Mouse (Mus musculus) G1E (cell line): Measurements from ENCODE around the gene Gm20532.

Source experiments
- CTCF ChIP-seq: IDR thresholded peaks from 2 replicates; pipeline ENCODE4 v1.5.1; 2012; ENCODE audit warnings: low read depth, low read length, inconsistent platforms, mixed read lengths
- GATA1 ChIP-seq: IDR thresholded peaks from 2 replicates; pipeline ENCODE4 v1.6.1; 2012; ENCODE audit warnings: borderline replicate concordance, low read length, inconsistent platforms, mixed read lengths
- GATA2 ChIP-seq: IDR thresholded peaks from 2 replicates; pipeline ENCODE4 v1.6.1; 2012; ENCODE audit warnings: low read depth, low read length, inconsistent platforms, borderline replicate concordance
- TAL1 ChIP-seq: conservative IDR thresholded peaks from 2 replicates; pipeline ENCODE4 v1.6.1; 2012; ENCODE audit warnings: low read depth, low read length, inconsistent platforms, mixed read lengths

- TF ChIP-seq CTCF (no peak), GATA2 (no peak), GATA1 (no peak), TAL1 (no peak)
These were observed 75.5 kb downstream of the Gm20532 start for GRCm38 (mm10) chr2:26661768-26662508.
